Mouse (Mus musculus): ENCODE results near the gene Ndufa6. TPM values are rescaled to one million over a fixed set of nuclear protein-coding genes. Genes with fewer than 3 reads are reported as not detected.

The Ndufa6 gene
- polyA plus RNA-seq, 1 experiment from 2014 or later, result 420 TPM

Small RNA genes within 50 kb of the gene (microRNA-seq; reads per million reads assigned to microRNA genes)
- gene Mir7684, result not detected

Other genes with a start within 250 kb of the Ndufa6 start
- gene Ccdc134, start 226.4 kb downstream of the Ndufa6 start, polyA plus RNA-seq (2015; fragmentation: Nextera tagmentation; extraction: Ambion mirVana), result 15.5 and 15.8 TPM in 2 replicates
- gene Srebf2, start 207.1 kb downstream of the Ndufa6 start, polyA plus RNA-seq (2015; fragmentation: Nextera tagmentation; extraction: Ambion mirVana), result 152 and 167 TPM in 2 replicates
- 0.19 TPM in 2 replicates for gene Shisa8, start 141.5 kb downstream of the Ndufa6 start, polyA plus RNA-seq (2015; fragmentation: Nextera tagmentation; extraction: Ambion mirVana)
- 0.06 and 0.13 TPM in 2 replicates for gene Tnfrsf13c, start 130.0 kb downstream of the Ndufa6 start, polyA plus RNA-seq (2015; fragmentation: Nextera tagmentation; extraction: Ambion mirVana)
- 51.0 and 57.6 TPM in 2 replicates for gene Cenpm, start 109.6 kb downstream of the Ndufa6 start, polyA plus RNA-seq (2015; fragmentation: Nextera tagmentation; extraction: Ambion mirVana)
- 0.08 TPM in 1 of 2 replicates, not detected in the other for gene 1500009C09Rik, start 101.9 kb downstream of the Ndufa6 start, polyA plus RNA-seq (2015; fragmentation: Nextera tagmentation; extraction: Ambion mirVana)
- 10.2 and 12.4 TPM in 2 replicates for gene Sept3, start 79.4 kb downstream of the Ndufa6 start, polyA plus RNA-seq (2015; fragmentation: Nextera tagmentation; extraction: Ambion mirVana)
- gene Wbp2nl, start 55.4 kb downstream of the Ndufa6 start, polyA plus RNA-seq (2015; fragmentation: Nextera tagmentation; extraction: Ambion mirVana), result 0.12 and 0.15 TPM in 2 replicates
- 79.6 and 86.8 TPM in 2 replicates for gene Naga, start 15.4 kb downstream of the Ndufa6 start, polyA plus RNA-seq (2015; fragmentation: Nextera tagmentation; extraction: Ambion mirVana)
- 14.9 and 18.4 TPM in 2 replicates for gene Pheta2, start 15.4 kb downstream of the Ndufa6 start, polyA plus RNA-seq (2015; fragmentation: Nextera tagmentation; extraction: Ambion mirVana)
- gene Smdt1, start 15.4 kb downstream of the Ndufa6 start, polyA plus RNA-seq (2015; fragmentation: Nextera tagmentation; extraction: Ambion mirVana), result 288 and 301 TPM in 2 replicates
- gene Cyp2d22, start 25.9 kb upstream of the Ndufa6 start, polyA plus RNA-seq (2015; fragmentation: Nextera tagmentation; extraction: Ambion mirVana), result 12.1 and 14.3 TPM in 2 replicates
- not detected in 2 replicates for gene Cyp2d11, start 39.7 kb upstream of the Ndufa6 start, polyA plus RNA-seq (2015; fragmentation: Nextera tagmentation; extraction: Ambion mirVana)
- 2.1 and 3.4 TPM in 2 replicates for gene Cyp2d10, start 52.9 kb upstream of the Ndufa6 start, polyA plus RNA-seq (2015; fragmentation: Nextera tagmentation; extraction: Ambion mirVana)
- 0.60 TPM in 1 of 2 replicates, not detected in the other for gene Cyp2d9, start 79.1 kb upstream of the Ndufa6 start, polyA plus RNA-seq (2015; fragmentation: Nextera tagmentation; extraction: Ambion mirVana)
- not detected in 2 replicates for gene Cyp2d12, start 200.8 kb upstream of the Ndufa6 start, polyA plus RNA-seq (2015; fragmentation: Nextera tagmentation; extraction: Ambion mirVana)

Measured in stomach, embryonic 15.5 days (tissue).